Mouse (Mus musculus) gastrocnemius, postnatal 36 days (tissue): ENCODE measurements around the gene Pnpla7. TPM values are rescaled to one million over a fixed set of nuclear protein-coding genes. Genes with fewer than 3 reads are reported as not detected.
"Not testable (repeated sequence)": the region's sequence is repeated elsewhere in the genome, so short reads cannot be mapped to it uniquely, and the experiment has no call there.

Source experiments
- DNase-seq, 2 experiments: peaks; one replicate each; pipeline ENCODE4 v3.0.0; 2022
- intact Hi-C: fragments of 180-260 bp; cut with DNase I; formaldehyde crosslinking; loops from one replicate; pipeline ENCODE4 v1.15.1; 2025
- long read RNA-seq, 2 experiments: library from polyadenylated mRNA; stranded (forward); transcript quantifications; one replicate each; pipeline ENCODE4 v2.0.0; 2021
- total RNA-seq, 2 experiments: library from RNA; stranded (reverse); gene quantifications; 2 replicates each; pipeline ENCODE4 v1.2.3; 2021

Pnpla7 gene
- total RNA-seq: 10 to 100 TPM; 33.2 to 43.0 TPM
- long read RNA-seq, experiment 1, full-length matches to known transcripts: 4 of 197 reads
- long read RNA-seq, experiment 1, partial matches to known transcripts: 5 of 197 reads
- long read RNA-seq, experiment 1, other reads (novel, unspliced or antisense): 188 of 197 reads
- long read RNA-seq, experiment 2, full-length matches to known transcripts: 9 of 366 reads
- long read RNA-seq, experiment 2, partial matches to known transcripts: 18 of 366 reads
- long read RNA-seq, experiment 2, other reads (novel, unspliced or antisense): 339 of 366 reads

DNA sequence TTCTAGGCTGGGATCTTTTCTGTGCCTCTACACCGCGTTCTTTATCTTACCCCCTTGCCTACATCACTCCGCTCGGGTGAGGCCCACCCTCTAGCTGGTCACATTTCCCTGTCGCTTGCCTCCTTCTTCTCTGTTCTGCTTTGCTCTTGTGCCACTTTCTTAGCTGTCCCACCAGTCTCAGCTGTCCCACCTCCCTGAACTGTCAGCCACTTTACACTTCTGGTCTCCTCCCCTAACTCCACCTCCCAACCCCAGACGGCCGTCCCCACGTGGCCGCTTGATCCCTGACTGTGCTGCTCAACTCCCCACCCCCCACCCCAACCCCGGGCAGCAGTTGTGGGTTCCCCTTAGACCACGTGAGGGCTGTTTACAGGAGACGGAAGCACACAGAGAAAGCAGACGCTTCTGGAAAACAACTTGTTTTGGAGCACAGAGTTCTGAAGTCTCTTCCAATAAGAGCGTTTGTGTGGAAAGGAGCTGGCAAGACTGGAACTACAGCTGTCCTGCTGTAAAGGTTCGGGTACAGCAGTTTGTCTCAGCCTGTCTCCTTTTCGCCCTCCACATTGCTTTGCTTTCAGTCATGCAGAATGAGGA lies at the start of gene Pnpla7:
Gene Pnpla7 (plus strand): TSS at position 330 of the 594 bp plus-strand sequence.
- intact Hi-C loops: no loop called here
- DNase-seq: peak; percentile 62 to 84

GRCm38 (mm10) chr2:24926345-24926964 lies 49.4 kb upstream of the Pnpla7 start:
- DNase-seq: no peak
- intact Hi-C loops: no loop called here

- intact Hi-C loops: no loop called here
- no peak for DNase-seq
These were observed 48.9 kb upstream of the Pnpla7 start for GRCm38 (mm10) chr2:24926965-24927358.

GRCm38 (mm10) chr2:24927810-24928479 lies 47.9 kb upstream of the Pnpla7 start:
- intact Hi-C loops: no loop called here
- peak; percentile 42 to 57 for DNase-seq

GRCm38 (mm10) chr2:24929119-24929518 lies 46.7 kb upstream of the Pnpla7 start:
- no peak for DNase-seq
- intact Hi-C loops: no loop called here

- no peak for DNase-seq
- intact Hi-C loops: no loop called here
These were observed 46.2 kb upstream of the Pnpla7 start for GRCm38 (mm10) chr2:24929593-24929992.

DNA sequence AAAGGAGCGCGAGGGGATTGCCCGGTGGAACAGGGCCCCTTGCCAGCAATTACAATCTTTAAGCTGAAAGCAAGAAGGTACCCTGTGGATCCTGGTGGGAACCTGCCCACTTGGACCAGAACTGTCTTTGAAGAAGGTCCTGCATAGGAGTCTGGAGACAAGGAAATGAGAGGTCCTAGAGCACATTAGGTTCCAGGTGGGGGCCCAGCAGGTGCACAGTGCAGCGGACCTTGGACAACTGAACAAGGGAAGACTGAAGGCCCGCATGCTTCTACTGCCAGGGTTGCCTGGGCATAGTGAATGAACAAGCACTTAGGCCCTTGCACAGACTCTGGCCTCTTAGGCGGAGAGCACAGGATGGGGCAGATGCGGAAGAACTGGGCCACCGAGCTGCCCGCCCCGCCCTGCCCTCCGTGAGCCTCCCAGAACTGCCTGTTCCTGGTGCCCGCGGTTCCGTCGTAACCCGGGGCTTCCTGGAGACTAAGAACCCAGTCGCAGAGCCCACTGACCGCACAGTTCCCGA lies 41.3 kb upstream of the Pnpla7 start:
- intact Hi-C loops: no loop called here
- DNase-seq: no peak

GRCm38 (mm10) chr2:24935057-24935796 lies 40.6 kb upstream of the Pnpla7 start, which contains the start of gene Arrdc1:
TSS of gene Arrdc1 (minus strand) at chr2:24935252.
- intact Hi-C loops: no loop called here
- peak; percentile 85 to 88 for DNase-seq

- no peak for DNase-seq
- intact Hi-C loops: no loop called here
These were observed 33.7 kb upstream of the Pnpla7 start for GRCm38 (mm10) chr2:24942092-24942491.

DNA sequence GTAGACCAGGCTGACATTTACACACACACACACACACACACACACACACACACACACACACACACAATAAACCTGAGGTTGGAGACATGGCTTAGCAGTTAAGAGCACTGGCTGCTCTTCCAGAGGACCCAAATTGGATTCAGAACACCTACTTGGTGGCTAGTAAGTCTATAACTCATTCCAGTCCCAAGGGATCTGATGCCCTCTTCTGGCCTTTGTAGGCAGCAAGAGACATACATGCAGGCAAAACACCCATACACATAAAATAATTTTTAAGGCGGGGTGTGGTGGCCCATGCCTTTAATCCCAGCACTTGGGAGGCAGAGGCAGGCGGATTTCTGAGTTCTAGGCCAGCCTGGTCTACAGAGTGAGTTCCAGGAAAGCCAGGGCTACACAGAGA lies 31.5 kb upstream of the Pnpla7 start:
- intact Hi-C loops: loop anchor here (2.0 kb wide), 1 partner anchor 92 kb away; no protein-coding TSS in a partner anchor
- DNase-seq: not testable (repeated sequence)

GRCm38 (mm10) chr2:24949421-24950188 lies 26.2 kb upstream of the Pnpla7 start, which contains the start of gene Zmynd19:
TSS of gene Zmynd19 (plus strand) at chr2:24949792.
- DNase-seq: peak; percentile 96 to 98
- intact Hi-C loops: no loop called here

GRCm38 (mm10) chr2:24950189-24950535 lies 25.7 kb upstream of the Pnpla7 start:
- intact Hi-C loops: no loop called here
- DNase-seq: no peak

GRCm38 (mm10) chr2:24952537-24953055 lies 23.2 kb upstream of the Pnpla7 start:
- intact Hi-C loops: no loop called here
- DNase-seq: no peak

GRCm38 (mm10) chr2:24960910-24961309 lies 14.9 kb upstream of the Pnpla7 start:
- intact Hi-C loops: no loop called here
- no peak for DNase-seq

GRCm38 (mm10) chr2:24962304-24963000 lies 13.4 kb upstream of the Pnpla7 start, which contains the start of gene Dph7:
TSS of gene Dph7 (plus strand) at chr2:24962400.
- intact Hi-C loops: no loop called here

DNA sequence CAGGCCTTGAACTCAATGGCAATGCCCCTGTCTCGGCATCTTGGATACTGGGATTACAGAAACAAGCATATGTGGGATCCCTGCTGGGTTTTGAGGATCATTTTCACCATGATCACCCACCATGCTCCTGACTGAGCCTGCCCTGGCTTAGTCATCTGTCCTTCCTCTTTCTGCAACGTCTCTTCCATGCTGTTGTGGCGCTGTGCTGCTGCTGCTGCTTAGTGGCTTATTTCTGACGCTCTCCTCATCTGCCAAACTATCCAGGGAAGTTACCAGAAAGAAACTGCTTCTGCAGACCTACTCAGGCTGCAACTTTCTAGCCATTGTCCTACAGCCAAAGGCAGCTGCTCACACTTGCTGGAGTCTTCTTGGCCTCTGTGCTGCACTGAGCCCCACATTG lies 5.4 kb upstream of the Pnpla7 start:
- no peak for DNase-seq
- intact Hi-C loops: no loop called here

More at GRCm38 (mm10) chr2:24962304-24963000, 13.4 kb upstream of the Pnpla7 start, which contains the start of gene Dph7:
- peak; percentile 76 to 78 for DNase-seq

DNA sequence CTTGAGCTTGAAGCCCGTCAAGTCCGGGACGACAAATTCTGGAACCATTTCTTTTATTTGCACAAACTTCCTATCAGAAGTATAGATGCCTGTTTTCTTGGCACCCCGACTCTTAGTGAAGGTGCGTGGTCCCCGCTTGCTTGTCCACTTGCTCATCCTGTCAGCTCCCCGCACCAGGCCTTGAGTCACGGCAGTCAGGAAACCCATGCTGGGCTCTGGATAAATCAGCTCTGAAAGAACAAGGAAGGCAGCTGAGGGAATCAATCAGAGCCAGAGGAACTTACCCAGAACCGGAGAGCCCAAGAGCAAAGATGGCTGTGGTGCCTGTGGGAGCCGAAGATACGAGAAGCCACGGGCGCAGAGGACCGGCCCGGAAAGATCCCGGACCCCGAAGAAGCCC lies 1.4 kb upstream of the Pnpla7 start:
- DNase-seq, intact Hi-C loops: not testable (repeated sequence)

DNA sequence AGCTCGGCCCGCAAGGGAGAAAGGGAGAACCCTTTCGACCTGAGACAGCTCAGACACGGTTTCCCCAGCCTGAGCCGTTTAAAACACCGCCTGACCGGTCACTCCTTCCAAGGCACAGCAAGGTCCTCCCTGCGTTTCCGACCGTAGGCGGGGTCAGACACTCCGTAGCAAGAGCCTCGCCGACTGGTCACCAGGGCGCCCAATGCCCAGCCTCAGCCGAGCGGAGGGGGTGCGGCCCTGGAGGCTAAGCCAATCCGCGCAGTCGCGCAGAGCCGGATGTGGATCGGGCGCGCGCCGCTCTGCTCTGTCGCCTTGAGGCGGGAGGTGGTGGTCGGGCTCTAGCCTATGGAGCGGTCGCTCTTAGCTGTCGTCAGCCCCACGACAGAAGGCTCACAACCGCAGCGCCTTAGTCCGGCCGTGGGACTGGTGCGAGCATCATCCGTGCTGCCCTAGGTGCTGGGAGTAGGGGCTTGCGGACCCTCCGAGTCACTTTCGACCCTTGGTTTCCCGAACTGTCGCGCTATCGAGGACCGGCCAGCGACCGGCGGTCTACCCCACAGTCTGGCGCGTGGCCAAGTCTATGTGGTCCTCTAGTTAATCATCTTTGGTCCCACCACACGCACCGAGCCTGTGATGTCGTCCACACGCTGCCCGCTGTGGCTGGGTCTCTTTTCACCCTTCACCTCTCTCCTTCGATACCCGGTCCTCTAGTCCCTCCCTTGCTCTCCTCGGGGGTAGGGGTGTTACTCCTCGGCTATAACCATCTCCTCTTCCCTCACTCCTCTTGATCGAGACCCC lies 728 bp upstream of the Pnpla7 start, which contains the start of gene Mrpl41:
Gene Mrpl41 (minus strand): TSS at position 193 of the 798 bp plus-strand sequence.
- intact Hi-C loops: no loop called here
- DNase-seq: peak; percentile 89 to 96
